Mouse (Mus musculus) heart, adult 2 months (tissue): ENCODE measurements at regions not wholly inside any gene's neighbourhood (a gene's known extent, or its start where the extent isn't known, plus 50 kb on each side); places are given as distances from the start of the nearest gene placed in this dataset.

Experiments
- DNase-seq, 2 experiments: peaks; one replicate each; pipeline ENCODE4 v3.0.0; 2021
- H3K27ac ChIP-seq: fragments of 200-600 bp; 2 replicates; pipeline ENCODE4 v1.8.1; 2022
- H3K27me3 ChIP-seq: fragments of 200-500 bp; 2 replicates; pipeline ENCODE4 v1.6.1; 2012; ENCODE audit warnings: mild to moderate bottlenecking, low read length, inconsistent platforms, mixed read lengths; ENCODE audit not compliant: control insufficient read depth, insufficient read depth
- H3K36me3 ChIP-seq: fragments of 200-500 bp; 2 replicates; pipeline ENCODE4 v1.6.1; 2012; ENCODE audit warnings: low read length, inconsistent platforms; ENCODE audit not compliant: control insufficient read depth, insufficient read depth
- H3K4me1 ChIP-seq: fragments of 200-500 bp; 2 replicates; pipeline ENCODE4 v1.6.1; 2011; ENCODE audit warnings: low read length; ENCODE audit not compliant: control insufficient read depth, insufficient read depth
- H3K4me3 ChIP-seq: fragments of 200-600 bp; 2 replicates; pipeline ENCODE4 v1.8.1; 2022
- H3K79me2 ChIP-seq: fragments of 200-500 bp; replicated peaks from 2 replicates; pipeline ENCODE4 v1.6.1; 2012; ENCODE audit warnings: mild to moderate bottlenecking, inconsistent platforms, low read length, moderate library complexity, mixed read lengths; ENCODE audit not compliant: control insufficient read depth, insufficient read depth
- H3K9ac ChIP-seq: fragments of 200-500 bp; 2 replicates; pipeline ENCODE4 v1.6.1; 2012; ENCODE audit warnings: low read depth, mild to moderate bottlenecking, control low read depth, inconsistent platforms, low read length, mixed read lengths
- CTCF ChIP-seq: fragments of 200-600 bp; IDR thresholded peaks from 2 replicates; pipeline ENCODE4 v1.8.1; 2022; ENCODE audit warnings: antibody characterized with exemption, mild to moderate bottlenecking, moderate library complexity
- EP300 ChIP-seq: fragments of 200-500 bp; IDR thresholded peaks from 2 replicates; pipeline ENCODE4 v1.6.1; 2011; ENCODE audit warnings: low read depth, low read length, control low read depth; ENCODE audit not compliant: insufficient read depth
- POLR2A ChIP-seq: fragments of 200-500 bp; IDR thresholded peaks from 2 replicates; pipeline ENCODE4 v1.6.1; 2011; ENCODE audit warnings: mild to moderate bottlenecking, low read depth, low read length, control low read depth; ENCODE audit not compliant: insufficient read depth
- WGBS: fragments of 180-500 bp; shearing (Covaris S2); methylation state at CpG from one replicate; pipeline ENCODE4 v1.1.7; 2018; 5-methylcytosine and 5-hydroxymethylcytosine counted together
- intact Hi-C: fragments of 180-260 bp; cut with DNase I; formaldehyde crosslinking; loops from one replicate; pipeline ENCODE4 v1.15.1; 2025

DNA sequence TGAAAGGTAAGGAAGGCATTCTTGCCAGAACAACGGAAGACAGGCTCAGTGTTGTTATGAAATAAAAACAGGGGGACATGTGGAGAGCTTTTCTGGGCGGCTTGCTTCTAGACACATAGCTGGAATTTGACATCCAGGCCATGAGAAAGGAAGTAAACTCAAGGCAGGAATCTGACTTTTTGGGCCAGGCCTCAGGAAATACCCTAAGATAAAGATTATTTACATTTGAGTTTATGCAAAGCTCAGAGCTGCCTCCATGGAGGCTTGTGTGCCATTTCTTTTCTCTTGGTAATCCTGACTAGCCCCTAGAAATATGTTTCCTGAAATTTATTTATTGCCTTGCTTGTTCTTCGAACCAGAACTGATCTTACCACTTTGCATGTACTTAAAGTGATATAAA, 588.9 kb upstream of the Kcnd2 start:
- no peaks in the 10 kb centered on the region for H3K4me1 ChIP-seq
- H3K9ac ChIP-seq, result no peak overlapping the region
- no peak overlapping the region for H3K4me3 ChIP-seq
- H3K79me2 ChIP-seq, result no peaks in the 10 kb centered on the region
- H3K27me3 ChIP-seq, result no peaks in the 10 kb centered on the region
- no peak for TF ChIP-seq CTCF
- TF ChIP-seq EP300, result no peak
- no peak for TF ChIP-seq POLR2A
- 28% methylated on average over 3 of the region's 3 CpGs for WGBS
- no peak overlapping the region for H3K27ac ChIP-seq
- DNase-seq, result no peak
- intact Hi-C loops, result no loop called here
- no peaks in the 10 kb centered on the region for H3K36me3 ChIP-seq

DNA sequence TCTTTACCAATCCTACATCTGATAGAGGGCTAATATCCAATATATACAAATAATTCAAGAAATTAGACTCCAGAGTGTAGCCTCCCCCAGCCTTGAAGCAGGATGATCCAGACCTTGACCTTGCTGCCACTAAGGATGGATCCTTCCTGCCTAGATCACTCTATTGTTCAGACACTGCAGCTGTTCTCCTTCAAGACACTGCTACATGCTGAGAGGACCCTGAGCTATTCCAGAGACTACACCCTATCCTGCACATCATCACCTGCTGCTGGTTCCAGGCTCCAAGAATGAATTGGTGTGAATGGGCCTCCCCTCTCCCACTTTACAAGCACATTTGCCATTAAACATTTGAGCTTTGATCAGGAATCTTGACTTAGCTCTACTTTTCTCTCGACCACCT, 588.2 kb upstream of the Kcnd2 start:
- DNase-seq, result no peak
- Histone ChIP-seq H3K79me2 (no peaks in the 10 kb centered on the region), H3K4me1 (no peaks in the 10 kb centered on the region), H3K27me3 (no peaks in the 10 kb centered on the region), H3K36me3 (no peaks in the 10 kb centered on the region), H3K9ac (no peak overlapping the region), H3K4me3 (no peak overlapping the region), H3K27ac (no peak overlapping the region)
- TF ChIP-seq POLR2A (no peak), CTCF (no peak), EP300 (no peak)
- 55% methylated on average over 1 of the region's 1 CpGs for WGBS
- intact Hi-C loops, result no loop called here

DNA sequence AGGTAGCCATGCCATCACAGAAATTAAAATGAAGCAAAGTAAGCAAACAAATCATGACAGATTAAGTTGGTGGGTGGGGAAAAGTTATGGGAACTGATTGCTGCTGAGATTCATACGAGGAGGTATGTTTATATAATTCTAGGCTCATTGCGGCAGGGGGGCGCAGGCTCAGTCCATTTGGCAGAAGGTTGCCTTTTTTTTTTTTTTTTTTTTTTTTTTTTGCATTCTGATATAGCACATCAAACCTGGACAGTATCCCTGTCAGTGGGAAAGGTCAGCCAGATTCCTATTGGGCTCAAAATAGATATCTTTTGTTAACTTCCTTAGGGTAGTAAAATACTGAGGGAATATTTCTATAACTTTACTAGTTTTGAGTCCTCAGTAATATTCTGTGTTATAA, 575.0 kb upstream of the Kcnd2 start:
- no peaks in the 10 kb centered on the region for H3K27me3 ChIP-seq
- H3K79me2 ChIP-seq, result no peaks in the 10 kb centered on the region
- H3K9ac ChIP-seq, result no peak overlapping the region
- H3K27ac ChIP-seq, result no peak overlapping the region
- WGBS, result 67% methylated on average over 3 of the region's 3 CpGs
- TF ChIP-seq CTCF (no peak), EP300 (no peak), POLR2A (no peak)
- no peaks in the 10 kb centered on the region for H3K4me1 ChIP-seq
- no peak for DNase-seq
- H3K4me3 ChIP-seq, result no peak overlapping the region
- H3K36me3 ChIP-seq, result no peaks in the 10 kb centered on the region
- intact Hi-C loops, result no loop called here

DNA sequence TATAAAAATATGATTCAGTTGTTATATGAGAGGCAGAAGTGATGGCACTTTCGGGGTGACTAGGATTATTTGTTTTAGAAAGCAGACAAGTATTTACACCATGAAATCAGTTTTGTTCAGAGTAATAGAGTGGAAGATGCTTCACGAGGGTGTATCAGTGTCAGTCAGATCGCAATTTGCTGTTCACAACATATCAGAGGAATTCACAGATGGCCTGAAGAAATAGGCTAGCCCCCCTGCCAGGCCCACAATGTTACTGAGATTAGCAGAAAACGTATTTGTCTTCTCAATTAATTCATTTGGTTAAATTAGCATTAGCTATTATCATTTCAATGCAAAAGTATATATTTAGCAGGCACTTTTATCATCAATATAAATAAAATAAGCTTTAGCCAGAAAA, 573.9 kb upstream of the Kcnd2 start:
- Histone ChIP-seq H3K4me1 (no peaks in the 10 kb centered on the region), H3K27me3 (no peaks in the 10 kb centered on the region), H3K4me3 (no peak overlapping the region), H3K79me2 (no peaks in the 10 kb centered on the region), H3K9ac (no peak overlapping the region), H3K36me3 (no peaks in the 10 kb centered on the region), H3K27ac (no peak overlapping the region)
- TF ChIP-seq EP300 (no peak), POLR2A (no peak), CTCF (no peak)
- DNase-seq, result no peak
- intact Hi-C loops, result no loop called here
- WGBS, result 55% methylated on average over 4 of the region's 4 CpGs

DNA sequence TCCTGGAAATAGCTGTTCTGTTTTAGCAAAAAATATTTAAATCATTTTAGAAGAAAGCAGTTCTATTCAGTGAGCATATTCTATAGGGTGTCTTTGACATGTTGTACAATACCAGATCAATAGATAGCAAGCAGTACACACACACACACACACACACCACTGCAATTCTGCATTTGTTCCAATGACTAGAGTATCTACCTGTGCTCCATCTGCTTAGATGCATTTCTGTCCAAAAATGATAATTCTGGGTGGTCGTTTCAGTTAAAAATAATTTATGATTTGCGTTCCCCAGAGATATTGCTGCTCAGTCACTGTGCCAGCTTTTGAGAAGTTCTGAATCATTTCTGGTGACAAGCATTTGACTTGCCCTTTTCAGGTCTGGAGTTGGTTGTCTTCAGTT, 573.5 kb upstream of the Kcnd2 start:
- 64% methylated on average over 2 of the region's 2 CpGs for WGBS
- Histone ChIP-seq H3K4me3 (no peak overlapping the region), H3K4me1 (no peaks in the 10 kb centered on the region), H3K27me3 (no peaks in the 10 kb centered on the region), H3K79me2 (no peaks in the 10 kb centered on the region), H3K36me3 (no peaks in the 10 kb centered on the region), H3K9ac (no peak overlapping the region), H3K27ac (no peak overlapping the region)
- no peak for TF ChIP-seq POLR2A
- no peak for TF ChIP-seq EP300
- TF ChIP-seq CTCF, result no peak
- DNase-seq, result no peak
- intact Hi-C loops, result no loop called here

DNA sequence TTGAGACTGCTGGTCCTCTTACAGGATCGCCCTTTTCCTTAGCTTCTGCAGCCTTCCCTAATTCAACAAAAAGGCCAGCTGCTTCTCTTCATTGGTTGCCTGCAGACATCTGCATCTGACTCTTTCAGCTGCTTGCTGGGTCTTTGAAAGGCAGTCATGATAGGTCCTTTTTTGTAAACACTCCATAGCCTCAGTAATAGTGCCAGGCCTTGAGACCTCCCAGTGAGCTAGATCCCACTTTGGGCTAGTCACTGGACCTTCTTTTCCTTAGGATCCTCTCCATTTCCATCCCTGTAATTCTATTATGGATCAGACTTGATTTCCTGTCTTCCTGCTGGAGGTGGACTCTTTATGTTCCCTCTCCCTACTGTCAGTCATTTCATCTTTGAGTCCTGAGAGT, 558.3 kb upstream of the Kcnd2 start:
- H3K27ac ChIP-seq, result no peak overlapping the region
- no peaks in the 10 kb centered on the region for H3K36me3 ChIP-seq
- 80% methylated on average over 1 of the region's 1 CpGs for WGBS
- H3K4me1 ChIP-seq, result no peaks in the 10 kb centered on the region
- no peaks in the 10 kb centered on the region for H3K27me3 ChIP-seq
- intact Hi-C loops, result no loop called here
- no peak for DNase-seq
- TF ChIP-seq EP300 (no peak), CTCF (no peak), POLR2A (no peak)
- no peaks in the 10 kb centered on the region for H3K79me2 ChIP-seq
- H3K9ac ChIP-seq, result no peak overlapping the region
- no peak overlapping the region for H3K4me3 ChIP-seq
